Comparison of ENCODE assay signal across 22 mouse cellular contexts in genomic region chr12:32066004-32066403, GRCm38 (mm10).
"Had no signal": no experiment of that assay in that cellular context is flagged by ENCODE, and none has a peak within 500 bp of the region (broad histone marks: within the 10 kb centered on the region; RNA-seq: fewer than 3 reads in every experiment).

No protein-coding gene starts in this region.

- H3K27ac ChIP-seq: intestine, embryonic 15.5 days; kidney, postnatal 0 days; layer of hippocampus, adult 2 months; limb, embryonic 10.5 days; limb, embryonic 13.5 days; liver, embryonic 12.5 days; liver, embryonic 15.5 days; lung, embryonic 15.5 days; midbrain, embryonic 15.5 days; neural tube, embryonic 13.5 days; stomach, embryonic 15.5 days had no signal

- H3K36me3 ChIP-seq: intestine, embryonic 15.5 days; limb, embryonic 10.5 days; limb, embryonic 13.5 days; liver, embryonic 12.5 days; liver, embryonic 15.5 days; lung, embryonic 15.5 days; midbrain, embryonic 15.5 days; neural tube, embryonic 13.5 days; stomach, embryonic 15.5 days had no signal

- H3K9ac ChIP-seq: intestine, embryonic 15.5 days; limb, embryonic 13.5 days; liver, embryonic 12.5 days; liver, embryonic 15.5 days; lung, embryonic 15.5 days; midbrain, embryonic 15.5 days; neural tube, embryonic 13.5 days; stomach, embryonic 15.5 days had no signal

- H3K4me2 ChIP-seq: intestine, embryonic 15.5 days; limb, embryonic 13.5 days; liver, embryonic 12.5 days; liver, embryonic 15.5 days; lung, embryonic 15.5 days; midbrain, embryonic 15.5 days; neural tube, embryonic 13.5 days; stomach, embryonic 15.5 days had no signal

- H3K27me3 ChIP-seq: intestine, embryonic 15.5 days; limb, embryonic 13.5 days; liver, embryonic 12.5 days; liver, embryonic 15.5 days; lung, embryonic 15.5 days; midbrain, embryonic 15.5 days; neural tube, embryonic 13.5 days; stomach, embryonic 15.5 days had no signal

- H3K9me3 ChIP-seq: intestine, embryonic 15.5 days; limb, embryonic 10.5 days; limb, embryonic 13.5 days; liver, embryonic 12.5 days; liver, embryonic 15.5 days; lung, embryonic 15.5 days; midbrain, embryonic 15.5 days; neural tube, embryonic 13.5 days; stomach, embryonic 15.5 days had no signal

- ATAC-seq: intestine, embryonic 15.5 days; liver, embryonic 12.5 days; midbrain, embryonic 15.5 days had no signal

- H3K4me1 ChIP-seq: intestine, embryonic 15.5 days; stomach, embryonic 15.5 days had no signal

- H3K4me3 ChIP-seq: intestine, embryonic 15.5 days; layer of hippocampus, adult 2 months; limb, embryonic 10.5 days; limb, embryonic 13.5 days; liver, embryonic 12.5 days; liver, embryonic 15.5 days; lung, embryonic 15.5 days; midbrain, embryonic 15.5 days; myocyte; neural tube, embryonic 13.5 days; stomach, embryonic 15.5 days had no signal

- DNase-seq: kidney, adult 2 months; kidney, postnatal 25 days; layer of hippocampus, adult 9-11 months; liver; lung, adult 18-20 months; lung, postnatal 10 days; lung, postnatal 36 days; right cerebral cortex, postnatal 25 days; spleen, adult 18-20 months; thymus, postnatal 25 days had no signal
